Mouse (Mus musculus) MN1 (cell line): ENCODE measurements around the gene Mad2l1bp.

Source experiments
- DNase-seq: peaks from one replicate; pipeline ENCODE4 v3.0.0-alpha.2; 2016; ENCODE audit warnings: low spot score

Mad2l1bp gene

GRCm38 (mm10) chr17:46154336-46154735 is 983 bp upstream of the Mad2l1bp start:
- DNase-seq, result no peak

DNA sequence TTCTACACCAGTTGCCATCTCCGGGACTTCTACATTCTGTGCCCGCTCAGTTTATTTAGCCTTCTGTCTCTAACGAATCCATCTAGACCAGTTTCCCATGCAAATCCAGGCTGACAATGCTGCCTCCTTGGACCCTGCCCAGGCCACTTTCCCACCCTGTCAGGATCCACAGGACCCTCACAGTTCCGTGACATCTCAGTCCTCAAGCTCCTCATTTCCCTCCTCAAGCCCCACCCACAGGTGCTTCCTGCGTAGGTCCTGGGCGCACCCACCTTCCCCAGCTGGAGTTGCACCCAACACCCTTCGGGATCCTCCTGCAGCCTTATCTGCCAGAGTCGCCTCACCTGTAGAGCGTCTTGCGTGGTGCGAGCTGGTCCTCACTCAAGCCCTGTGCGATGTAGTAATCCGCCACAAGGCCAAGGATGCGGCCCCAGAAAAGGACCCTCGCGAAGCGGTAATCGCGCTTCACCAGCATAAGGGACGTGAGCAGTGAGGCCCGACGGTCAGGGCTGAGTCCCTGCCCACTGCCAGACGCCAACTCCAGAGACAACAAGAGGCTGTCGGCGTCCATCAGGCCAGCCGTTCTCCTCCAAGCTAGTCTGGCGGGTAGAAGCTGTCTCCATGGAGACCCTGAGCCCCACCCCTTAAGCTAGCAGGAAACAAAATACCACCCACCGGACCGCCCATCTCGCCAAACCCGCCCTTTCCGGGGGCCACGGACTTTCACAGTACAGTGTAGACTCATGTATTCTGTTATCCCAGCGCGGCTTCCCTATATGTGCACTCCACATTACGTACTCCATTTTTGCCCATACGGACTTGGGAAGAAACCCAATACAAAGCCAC is 9.6 kb downstream of the Mad2l1bp start, which contains the start of gene Rsph9:
Gene Rsph9 (minus strand): TSS at position 639 of the 846 bp plus-strand sequence.
- DNase-seq, result peak; percentile 89

GRCm38 (mm10) chr17:46139872-46140271 is 13.5 kb downstream of the Mad2l1bp start:
- DNase-seq, result no peak

DNA sequence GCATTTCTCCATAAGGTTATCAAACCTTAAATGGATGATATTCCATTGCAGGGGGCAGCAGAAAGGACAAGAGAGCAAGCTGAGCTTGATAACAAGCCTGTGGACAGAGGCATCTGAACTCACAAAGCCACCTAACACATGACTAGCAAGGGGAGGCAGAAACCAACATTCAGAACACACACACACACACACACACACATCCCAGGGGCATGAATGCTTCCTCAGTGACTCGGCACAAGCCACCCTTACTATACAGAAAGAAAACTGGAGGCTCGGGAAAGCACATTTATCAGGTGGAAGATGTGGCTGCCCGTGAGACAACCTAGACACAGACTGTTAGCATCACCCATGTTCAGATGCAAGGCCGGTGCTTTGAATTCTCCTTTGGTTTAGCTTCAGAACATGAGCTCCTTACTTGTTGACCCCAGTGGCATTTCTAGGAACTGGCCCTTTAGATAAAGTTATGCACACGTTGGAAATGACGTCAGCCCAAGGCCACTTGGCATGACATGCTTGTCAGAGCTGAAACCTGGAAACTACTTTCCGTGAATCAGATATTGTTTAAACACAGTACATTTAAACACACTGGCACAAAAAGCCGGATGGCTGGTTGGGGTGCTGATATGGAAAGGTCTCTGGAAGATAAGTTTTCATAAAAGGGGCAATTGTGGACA is 14.7 kb downstream of the Mad2l1bp start:
- DNase-seq, result no peak

- peak; percentile 50 for DNase-seq
These were observed 20.5 kb downstream of the Mad2l1bp start for GRCm38 (mm10) chr17:46132862-46133261.

DNA sequence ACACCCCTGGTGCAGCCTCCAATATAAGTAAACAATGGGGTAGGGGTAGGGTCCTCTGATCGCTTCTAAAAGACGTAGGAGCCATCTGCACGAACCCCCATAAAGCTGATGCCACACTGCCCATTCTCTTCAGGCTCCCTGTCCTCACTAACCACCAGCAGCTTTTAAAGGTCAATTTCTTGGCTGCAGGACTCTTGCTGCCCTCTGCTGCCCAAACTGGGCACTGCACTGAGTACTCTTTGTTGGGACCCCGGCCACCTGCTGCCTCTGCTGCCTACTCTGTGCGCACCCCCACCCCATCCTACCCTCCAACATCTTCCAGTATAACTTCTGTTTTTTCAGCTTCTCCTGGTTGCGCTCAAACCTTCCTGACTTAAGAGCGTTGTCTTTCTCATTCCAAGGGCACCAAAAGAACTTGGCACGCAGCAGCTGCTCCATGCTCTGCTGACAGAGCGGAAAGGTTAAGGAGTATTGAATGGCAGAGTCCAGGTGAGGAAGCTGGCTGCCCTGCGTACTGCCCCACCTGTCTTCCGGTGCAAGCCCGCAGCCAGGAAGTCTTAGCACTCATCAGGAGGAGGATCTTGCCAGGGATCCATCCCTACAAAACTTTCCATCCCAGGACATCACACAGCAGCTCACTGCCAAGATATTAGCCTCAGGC is 21.2 kb downstream of the Mad2l1bp start:
- DNase-seq, result peak; percentile 82

GRCm38 (mm10) chr17:46129741-46130498 is 23.4 kb downstream of the Mad2l1bp start:
- peak; percentile 67 for DNase-seq

- DNase-seq, result no peak
These were observed 25.4 kb downstream of the Mad2l1bp start for GRCm38 (mm10) chr17:46127814-46128493.

DNA sequence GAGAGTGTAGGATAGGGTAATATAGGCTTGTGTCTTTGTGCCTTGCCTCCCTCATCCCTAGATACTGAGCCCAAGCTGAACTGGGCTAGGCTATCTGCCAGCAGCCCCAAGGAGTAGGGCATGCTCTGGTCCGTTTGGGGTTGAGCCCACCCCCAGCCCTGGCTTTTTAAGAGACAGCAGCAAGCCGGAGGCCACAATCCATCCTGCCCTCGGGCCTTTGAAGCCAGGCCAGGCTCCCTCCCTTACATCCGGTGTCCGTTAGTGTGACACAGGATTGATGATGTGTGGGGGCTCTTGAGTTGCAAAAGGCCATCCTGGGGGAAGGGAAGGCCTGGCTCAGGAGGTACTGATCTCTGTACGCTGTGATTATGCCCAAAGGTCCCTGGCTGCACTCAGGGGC is 26.7 kb downstream of the Mad2l1bp start:
- DNase-seq, result no peak

DNA sequence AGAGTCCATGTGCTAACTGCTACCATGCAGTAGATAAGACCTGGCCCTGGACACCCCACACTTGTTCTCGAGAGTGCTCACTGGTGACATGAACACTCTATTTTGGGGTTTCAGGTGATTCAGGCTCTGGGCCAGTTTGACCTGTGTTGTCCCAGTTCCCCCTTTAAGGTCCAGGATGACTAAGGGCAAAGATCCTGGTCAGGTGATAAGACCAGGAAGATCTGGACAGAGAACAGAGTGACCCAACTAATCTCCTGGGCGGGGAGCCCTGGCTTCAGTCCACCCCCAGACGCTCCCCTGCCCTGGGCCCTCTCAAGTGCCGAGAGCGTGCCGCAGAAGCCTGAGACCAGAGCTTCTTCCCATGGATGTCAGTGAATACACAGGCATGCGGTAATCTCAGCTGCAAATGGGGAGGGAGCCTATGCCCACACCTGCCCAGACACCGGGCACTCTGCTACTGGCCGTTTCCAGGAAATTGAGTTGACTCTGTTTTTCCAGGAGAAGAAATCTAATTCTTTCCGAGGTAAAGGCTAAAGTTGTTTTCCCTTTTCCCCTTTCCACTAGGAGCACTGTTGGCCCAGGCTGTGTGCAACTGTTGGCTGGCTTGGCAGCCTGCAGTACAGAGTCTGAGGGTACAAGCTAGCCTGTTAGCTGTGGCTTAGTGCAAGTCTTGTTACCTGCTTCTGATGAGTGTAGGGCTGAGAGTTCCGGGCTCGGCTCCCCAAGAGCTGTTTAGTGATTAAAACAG is 29.2 kb downstream of the Mad2l1bp start:
- no peak for DNase-seq

GRCm38 (mm10) chr17:46123285-46123684 is 30.1 kb downstream of the Mad2l1bp start:
- no peak for DNase-seq

GRCm38 (mm10) chr17:46122791-46123190 is 30.6 kb downstream of the Mad2l1bp start:
- no peak for DNase-seq

DNA sequence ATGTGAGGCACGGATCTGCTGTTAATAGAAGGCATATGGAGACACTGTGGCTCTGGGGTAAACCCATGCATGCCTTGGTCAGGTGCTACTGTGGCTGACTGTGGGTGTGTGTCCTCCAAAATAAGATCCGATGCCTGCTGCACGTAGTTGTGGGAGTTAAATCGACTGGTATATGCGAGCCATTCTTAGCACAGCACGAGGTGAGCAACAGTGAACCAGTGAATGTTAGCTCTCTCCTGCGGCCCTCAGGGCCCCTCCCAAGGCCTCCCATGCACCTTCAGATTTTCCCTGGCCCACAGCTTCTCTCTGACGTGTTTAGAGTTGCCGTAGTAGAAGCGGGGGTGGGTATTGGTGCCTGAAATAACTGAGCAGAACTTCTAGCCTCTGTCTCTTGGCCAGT is 33.7 kb downstream of the Mad2l1bp start:
- DNase-seq, result no peak

DNA sequence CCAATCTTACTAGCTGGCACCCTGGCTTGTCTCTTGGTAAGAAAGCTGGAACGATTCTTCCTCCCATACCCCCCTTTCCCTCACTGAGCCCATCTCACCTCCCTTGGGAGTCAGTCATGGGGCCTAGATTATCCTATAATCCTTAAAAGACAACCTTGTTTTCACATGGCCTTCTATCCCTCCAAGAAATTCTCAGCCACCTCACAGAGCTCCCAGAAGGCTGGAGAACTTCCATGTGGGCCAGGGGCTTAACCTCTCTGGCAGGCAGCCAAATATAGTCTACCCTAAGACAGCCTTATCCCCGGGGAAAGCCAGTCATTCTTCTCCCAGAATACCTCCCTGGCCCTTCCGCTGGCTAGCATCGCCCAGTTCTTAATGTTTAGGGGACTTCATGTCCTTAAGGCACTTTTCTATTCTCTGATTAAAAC is 34.9 kb downstream of the Mad2l1bp start:
- DNase-seq, result peak; percentile 64

DNA sequence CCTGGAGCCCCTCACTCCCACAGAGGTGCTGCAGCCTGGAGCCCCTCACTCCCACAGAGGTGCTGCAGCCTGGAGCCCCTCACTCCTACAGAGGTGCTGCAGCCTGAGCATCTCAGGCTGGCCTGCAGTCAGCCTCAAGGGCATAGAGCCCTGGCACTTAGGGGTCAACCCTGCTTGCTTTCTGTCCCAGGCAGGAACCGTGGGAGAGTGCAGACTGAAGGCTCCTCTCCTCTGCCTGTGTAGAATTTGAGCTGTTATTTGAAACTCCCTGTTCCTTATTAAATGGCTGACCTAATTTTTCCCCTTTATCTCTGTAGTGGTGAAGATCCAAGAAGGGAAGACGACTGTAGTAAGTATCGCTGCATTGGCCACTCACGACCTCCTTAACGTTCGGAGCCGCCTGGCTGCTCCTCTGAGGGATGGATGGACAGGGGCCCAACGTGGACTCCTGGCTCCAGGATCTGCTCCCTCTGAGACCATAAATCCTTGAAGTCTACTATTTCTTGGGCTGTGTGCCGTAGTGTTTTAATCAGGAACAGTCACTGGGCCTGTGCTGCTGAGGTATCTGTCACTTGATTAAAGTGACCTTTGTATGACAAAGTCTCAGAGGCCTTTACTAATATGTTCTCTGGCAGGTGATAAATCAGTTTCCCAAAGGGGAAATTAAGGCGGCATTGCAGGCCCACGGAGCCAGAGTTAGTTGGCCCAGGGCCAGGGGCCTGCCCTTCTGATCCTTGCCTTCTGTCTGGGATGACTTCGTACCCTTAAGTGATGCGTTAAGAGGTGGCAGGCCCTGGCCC is 35.5 kb downstream of the Mad2l1bp start:
- DNase-seq, result no peak

GRCm38 (mm10) chr17:46116881-46117280 is 36.5 kb downstream of the Mad2l1bp start:
- DNase-seq, result no peak

GRCm38 (mm10) chr17:46116138-46116537 is 37.2 kb downstream of the Mad2l1bp start:
- no peak for DNase-seq

DNA sequence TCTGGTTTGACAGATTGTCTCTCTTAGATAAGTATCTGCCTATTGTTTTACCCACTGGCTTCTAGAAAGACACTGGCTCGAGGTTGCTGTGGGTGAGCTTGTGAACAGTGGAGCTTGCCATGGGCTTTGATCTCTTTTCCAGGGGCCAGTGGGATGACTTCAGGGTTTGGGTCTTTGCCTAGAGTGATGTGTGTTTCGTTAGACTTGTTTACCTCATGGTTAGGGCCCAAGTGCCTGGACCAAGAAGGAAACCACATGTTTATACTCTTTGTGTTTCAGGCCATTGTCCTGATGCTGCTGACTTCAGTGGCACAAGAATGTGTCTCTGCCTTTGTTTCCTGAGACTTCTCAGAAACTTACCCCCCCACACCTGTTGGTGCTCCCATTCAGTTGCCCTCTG is 37.9 kb downstream of the Mad2l1bp start:
- DNase-seq, result no peak

DNA sequence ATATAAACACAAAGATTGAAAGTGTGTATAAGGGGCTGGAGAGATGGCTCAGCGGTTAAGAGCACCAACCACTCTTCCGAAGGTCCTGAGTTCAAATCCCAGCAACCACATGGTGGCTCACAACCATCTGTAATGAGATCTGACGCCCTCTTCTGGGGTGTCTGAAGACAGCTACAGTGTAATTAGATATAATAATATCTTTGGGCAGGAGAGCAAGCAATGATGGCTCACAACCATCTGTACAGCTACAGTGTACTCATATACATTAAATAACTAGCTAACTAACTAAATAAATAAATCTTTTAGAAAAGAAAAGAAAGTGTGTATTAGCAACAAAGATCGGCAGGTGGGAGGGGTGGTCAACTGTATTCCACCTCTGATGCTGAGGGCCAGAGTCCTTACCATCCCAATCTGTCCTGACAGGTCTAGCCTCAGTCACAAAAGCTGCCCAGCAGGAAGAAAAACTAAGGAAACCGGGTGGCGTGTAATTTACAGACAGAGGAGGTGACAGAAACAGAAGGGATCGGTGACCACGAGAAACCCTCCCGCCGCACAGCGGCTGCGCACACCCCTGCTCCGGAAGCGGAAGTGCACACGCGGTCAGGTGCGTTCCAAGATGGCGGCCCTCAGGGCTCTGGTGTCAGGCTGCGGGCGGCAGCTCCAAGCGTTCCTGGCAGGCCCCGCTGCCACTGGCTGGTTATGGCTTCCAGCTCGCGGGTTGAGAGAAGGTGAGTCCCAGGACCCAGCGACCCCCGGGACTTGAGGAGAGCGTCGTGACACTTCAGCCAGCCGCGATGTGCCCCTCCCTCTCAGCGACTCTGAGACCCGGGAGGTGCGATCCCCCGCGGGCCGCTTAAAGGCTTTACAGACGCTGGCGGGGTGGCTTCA is 42.7 kb downstream of the Mad2l1bp start, which contains the start of gene Mrps18a:
Gene Mrps18a (plus strand): TSS at position 585 of the 888 bp plus-strand sequence.
- DNase-seq, result peak; percentile 93
